Mouse (Mus musculus) left cerebral cortex, postnatal 4 days (tissue): Measurements from ENCODE around the gene Jun. TPM values are rescaled to one million over a fixed set of nuclear protein-coding genes. Genes with fewer than 3 reads are reported as not detected.
A peak's percentile ranks its signal among the peaks of the same experiment; 100 is the strongest.

Source experiments
- DNase-seq: peaks from one replicate; pipeline ENCODE4 v3.0.0-alpha.2; 2022
- intact Hi-C: fragments of 180-260 bp; cut with DNase I; formaldehyde crosslinking; loops from one replicate; pipeline ENCODE4 v1.15.1; 2025
- total RNA-seq, 2 experiments: library from RNA; stranded (reverse); gene quantifications; 2 replicates each; pipeline ENCODE4 v1.2.3; 2021

Gene Jun
- total RNA-seq, 2 experiments from 2014 or later = 35.5 to 37.4 TPM

DNA sequence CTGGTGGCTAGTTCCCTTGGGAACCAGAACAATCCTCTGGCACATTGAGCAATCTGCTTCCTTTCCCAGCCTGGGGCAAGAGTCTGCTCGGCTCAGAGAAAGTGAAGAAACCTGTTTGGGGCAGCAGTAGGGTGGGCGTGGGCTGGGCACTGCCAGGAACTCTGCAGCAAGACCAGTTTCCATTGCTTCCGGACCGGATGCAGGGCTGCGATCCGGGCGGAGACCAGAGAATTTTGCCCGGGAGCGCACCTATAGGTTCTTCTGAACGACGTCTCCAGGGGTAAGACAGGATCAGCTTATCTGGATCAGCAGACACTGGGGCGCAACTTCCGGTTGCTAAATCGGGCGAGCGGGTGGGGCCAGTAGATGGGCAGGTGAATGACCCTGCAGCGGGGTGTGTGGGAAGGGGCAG is 23.6 kb upstream of the Jun start:
- no peak for DNase-seq

DNA sequence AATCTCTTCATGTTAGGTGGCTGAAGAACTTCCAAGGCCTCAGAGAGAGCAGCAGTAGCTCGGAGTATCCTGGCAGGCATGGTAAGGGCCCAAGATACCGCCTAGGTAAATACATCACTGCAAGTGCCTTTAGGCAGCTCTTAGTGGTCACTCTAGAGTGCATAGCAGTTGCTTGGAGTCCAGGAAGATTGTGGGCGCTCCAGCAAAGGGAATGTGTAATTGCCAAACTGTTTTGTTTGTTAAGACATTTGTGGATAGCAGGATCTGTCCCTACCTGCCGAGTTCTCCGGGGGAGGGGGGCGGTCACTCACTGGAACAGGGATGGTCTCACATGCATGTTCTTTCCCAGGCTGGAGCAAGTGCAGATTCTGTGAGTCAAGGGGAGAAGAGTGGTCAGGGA is 22.3 kb upstream of the Jun start:
- DNase-seq = no peak
- intact Hi-C loops = no loop called here

More for the DNA sequence above, 23.6 kb upstream of the Jun start:
- intact Hi-C loops = no loop called here

DNA sequence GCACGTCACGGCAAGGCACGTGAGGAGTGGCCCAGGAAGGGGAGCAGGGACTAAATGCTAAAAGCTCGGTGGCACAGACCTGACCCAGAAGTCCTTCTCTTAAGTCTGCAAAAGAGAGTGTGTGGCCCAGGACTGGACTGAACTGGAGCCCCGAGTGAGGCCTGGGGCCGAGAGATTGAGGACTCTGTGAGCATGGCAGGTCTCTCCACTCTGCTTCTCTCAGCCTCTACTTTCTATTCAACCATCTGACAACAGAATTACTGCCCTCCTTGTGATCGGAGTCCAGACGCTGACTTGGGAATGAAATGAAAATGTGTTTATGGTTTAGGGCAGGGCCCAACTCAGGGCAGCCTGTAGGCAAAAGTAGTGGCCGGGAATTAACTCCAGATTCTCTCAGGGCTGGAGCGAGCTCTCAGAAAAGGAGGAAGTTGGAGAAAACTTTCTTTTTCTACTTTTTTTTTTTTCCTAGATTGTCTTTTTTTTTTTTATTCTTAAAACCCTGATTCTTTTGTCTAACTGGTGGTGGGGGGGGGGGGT is 21.3 kb upstream of the Jun start:
- intact Hi-C loops = no loop called here
- no peak for DNase-seq

DNA sequence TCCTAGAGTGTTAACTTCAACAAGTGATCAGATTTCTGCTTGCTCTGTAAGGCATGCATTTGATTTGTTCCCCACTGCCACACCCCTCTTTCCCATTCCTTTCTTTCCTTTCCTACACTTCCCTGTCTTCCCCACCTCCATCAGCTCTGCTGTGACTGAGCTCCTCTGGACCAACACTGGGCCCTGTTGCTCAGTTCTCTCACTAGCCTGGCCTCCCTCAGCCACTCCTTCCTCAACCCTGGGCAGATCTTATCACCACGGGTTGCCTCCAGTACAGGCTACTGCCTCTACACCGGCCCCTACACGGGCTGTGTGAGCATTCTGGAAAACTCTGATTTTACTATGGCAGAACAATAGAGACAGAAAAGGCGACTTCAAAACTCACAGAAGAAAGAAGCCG is 18.4 kb upstream of the Jun start:
- no peak for DNase-seq
- intact Hi-C loops = no loop called here

DNA sequence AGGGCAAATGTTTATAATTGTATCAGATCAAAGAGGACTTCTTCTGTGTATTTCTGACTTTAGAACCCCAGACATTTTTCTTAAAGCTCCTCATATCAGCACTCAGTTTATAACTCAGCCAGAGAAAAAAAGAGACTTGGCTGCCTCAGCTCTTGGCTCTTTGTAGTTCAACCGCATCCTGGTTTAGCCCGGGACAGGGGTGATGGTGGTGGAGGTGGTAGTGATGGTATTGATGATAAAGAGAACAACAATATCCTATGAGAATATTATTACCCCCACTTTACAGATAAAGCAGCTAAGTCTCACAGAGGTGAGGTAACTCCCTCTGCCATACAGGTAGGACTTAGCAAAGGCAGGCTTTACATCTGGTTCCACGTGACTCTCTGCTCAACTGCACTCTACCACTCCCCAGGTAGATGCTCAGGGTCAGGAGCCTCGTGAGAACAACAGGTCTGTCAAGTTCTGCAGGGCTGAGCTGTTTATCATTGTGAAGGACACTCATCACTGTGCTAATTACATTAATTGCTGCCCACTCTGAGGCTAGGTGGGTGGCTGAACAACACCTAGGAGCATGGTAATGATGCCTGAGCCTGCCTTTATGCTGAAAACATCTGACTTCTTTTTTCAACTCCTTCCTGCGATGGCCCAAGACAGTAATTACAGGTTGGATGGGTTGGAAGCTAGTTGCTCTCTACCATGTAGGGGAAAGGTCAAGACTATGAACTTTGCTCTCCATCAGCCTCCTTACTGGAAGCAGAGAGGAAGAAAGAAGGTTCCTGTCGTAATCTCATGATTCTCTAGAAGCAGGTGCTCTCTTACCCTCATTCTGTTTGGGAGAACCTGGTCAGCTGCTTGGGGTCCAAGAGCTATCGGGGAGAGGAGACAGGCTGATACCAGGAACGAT is 16.3 kb upstream of the Jun start:
- intact Hi-C loops = no loop called here

DNA sequence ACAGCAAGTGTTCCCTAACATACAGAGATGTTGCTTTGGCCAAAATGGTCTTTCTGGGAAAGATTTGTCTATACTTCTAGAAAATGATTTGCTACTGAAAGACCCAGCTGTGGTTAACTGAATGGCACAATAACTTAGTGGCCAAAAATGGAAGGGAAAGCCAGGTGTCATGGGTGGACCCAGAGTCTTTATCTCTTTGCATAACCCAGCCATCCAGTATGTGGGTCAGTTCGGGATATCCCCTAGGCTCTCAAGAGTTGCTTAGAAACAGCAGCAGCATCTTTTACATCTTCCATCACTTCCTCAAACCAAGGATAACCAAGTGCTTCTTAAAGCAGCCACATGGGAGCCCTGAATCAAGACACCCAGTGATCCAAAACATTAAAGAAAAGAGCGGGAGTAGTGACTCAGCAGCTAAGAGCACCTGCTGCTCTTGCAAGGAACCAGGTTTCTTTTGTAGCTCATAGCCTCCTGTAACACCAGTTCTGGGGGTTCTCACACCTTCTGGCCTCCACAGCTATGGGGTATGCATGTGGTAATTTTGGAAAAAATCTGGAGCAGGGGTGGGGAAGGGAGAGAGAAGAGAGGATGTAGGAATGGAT is 11.7 kb upstream of the Jun start:
- no peak for DNase-seq
- intact Hi-C loops = no loop called here

More for the DNA sequence above, 16.3 kb upstream of the Jun start:
- no peak for DNase-seq

DNA sequence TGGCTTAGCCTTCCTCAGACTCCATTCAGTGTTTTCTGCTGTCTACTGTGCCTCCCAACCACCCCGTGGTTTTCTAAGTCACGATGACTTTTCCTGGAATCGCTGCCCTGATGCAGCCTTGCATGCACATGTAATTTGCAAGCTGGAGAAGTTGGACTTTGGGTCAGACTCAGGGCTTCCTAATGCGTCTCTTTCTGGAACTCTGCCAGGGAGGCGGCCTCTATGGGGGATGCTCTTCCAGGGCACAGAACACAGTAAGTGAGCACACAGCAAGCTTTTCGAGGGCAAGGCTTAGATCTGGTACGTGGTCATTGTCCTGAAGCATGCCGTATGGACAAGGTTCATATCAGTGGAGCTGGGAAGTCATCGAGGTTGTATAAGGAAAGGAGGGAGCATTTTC is 10.9 kb upstream of the Jun start:
- intact Hi-C loops = no loop called here
- DNase-seq = peak; percentile 46

DNA sequence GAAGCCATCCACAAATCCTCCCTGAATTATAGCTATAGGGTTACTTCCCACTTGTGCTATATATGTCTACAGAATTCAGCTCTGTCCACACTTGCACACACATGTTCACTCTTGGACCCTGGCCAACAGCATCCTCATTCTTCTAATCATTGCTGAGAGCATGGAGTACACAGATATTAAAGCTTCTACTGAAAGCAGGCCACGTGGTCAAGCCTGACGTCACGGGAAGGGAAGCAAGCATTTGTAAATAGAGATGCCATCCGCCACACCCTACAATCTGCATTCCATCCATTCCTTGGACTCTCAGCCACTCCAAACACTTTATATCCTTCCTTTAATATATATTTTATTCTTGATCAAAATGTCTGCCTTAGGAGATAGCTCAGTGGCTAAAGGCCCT is 5.2 kb upstream of the Jun start:
- no peak for DNase-seq
- intact Hi-C loops = no loop called here

DNA sequence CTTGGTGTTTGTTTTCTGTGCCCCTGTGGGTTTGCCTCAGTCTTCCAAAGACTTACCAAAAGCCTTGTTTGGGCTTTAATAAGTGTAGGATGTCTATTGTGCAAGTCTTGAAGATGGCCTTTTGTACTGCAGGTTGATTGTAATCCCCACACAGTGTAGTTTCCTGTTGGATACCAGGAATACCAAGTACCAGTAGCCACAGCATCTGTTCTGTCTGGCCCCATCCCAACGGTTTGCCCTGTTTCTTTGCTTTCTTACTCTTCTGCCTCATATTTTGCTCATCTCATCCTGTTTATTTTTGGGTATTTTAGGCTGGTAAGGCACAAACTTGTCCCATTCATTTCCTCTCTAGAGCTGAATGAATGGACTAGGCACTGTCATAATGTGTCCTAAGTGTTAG is 3.3 kb upstream of the Jun start:
- intact Hi-C loops = no loop called here
- DNase-seq = no peak

DNA sequence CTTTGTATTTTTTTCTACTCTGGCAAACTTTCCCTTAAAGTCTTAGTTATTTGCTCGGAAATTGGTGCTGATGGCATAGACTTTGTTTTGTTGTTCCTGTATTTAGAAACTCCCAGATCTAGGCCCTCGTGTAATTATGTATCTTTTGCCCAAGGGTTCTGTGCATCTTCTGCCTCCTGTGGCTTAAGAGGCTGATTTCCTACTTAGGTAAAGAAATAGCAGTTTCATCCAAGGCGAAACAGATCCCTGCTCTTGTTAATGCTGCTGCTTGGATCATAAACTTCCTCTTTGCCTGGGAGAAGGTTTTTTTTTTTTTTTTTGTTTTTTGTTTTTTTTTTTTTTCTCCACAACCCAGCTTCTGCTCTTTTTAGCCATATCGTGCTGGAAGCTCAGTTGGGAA is 2.3 kb upstream of the Jun start:
- DNase-seq = no peak
- intact Hi-C loops = loop anchor here (5.0 kb wide), 1 partner anchor 818 kb away; no protein-coding TSS in a partner anchor

DNA sequence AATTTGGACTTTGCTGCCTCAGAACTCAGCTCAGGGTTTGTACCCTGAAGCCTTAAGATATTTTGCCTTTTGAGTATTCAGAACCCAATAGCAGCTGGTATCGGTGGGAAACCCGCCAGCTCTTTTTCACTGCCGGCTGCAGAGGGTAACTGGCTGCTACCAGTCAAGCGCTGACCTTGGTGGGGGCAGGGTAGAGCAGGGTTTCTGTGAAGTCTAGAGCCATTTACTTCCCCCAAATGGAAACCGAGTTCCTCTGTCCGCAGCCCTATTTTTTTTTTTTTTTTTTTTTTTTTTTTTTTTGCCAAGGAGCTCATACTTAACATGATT is 1.7 kb upstream of the Jun start:
- intact Hi-C loops = loop anchor here (5.0 kb wide), 1 partner anchor 819 kb away; no protein-coding TSS in a partner anchor
- peak; percentile 88 for DNase-seq

DNA sequence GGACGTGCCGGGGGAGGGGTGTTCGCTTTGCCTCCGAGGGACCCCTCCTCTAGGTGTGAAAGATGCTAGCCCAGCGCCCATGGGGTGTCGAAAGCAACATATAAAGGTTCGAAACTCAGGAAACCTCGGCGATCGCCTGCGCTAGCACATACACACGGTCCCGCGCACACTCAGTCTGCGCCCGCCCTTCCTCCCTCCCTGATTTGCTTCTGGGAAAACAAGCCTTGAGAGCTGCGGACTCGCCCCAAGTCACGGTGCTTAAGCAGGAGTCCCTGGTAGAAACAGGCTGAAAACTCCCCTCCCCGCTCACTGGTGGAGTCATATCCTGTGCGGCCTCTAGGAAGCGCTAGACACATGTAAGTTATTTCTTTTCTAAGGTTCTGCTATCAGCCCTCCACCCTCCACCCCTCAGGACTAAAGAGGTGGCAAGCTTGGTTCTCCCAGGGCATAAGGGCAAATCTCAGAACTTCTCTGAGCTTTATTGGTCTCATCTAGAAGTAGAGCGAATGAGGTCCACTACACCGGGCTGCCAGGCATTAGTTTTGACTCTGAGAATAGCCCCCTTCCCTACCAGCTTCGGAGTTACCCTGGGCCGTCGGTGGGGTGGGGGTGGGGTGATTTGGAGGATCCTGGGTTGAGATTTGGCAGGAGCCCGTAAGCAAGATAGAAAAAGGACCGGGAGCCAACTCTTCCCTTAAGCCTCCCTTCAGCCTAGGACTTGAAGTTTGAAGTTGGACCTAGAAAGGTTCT is 1.2 kb upstream of the Jun start:
- intact Hi-C loops = loop anchor here (5.0 kb wide), 1 partner anchor 819 kb away; no protein-coding TSS in a partner anchor
- peak; percentile 92 for DNase-seq

DNA sequence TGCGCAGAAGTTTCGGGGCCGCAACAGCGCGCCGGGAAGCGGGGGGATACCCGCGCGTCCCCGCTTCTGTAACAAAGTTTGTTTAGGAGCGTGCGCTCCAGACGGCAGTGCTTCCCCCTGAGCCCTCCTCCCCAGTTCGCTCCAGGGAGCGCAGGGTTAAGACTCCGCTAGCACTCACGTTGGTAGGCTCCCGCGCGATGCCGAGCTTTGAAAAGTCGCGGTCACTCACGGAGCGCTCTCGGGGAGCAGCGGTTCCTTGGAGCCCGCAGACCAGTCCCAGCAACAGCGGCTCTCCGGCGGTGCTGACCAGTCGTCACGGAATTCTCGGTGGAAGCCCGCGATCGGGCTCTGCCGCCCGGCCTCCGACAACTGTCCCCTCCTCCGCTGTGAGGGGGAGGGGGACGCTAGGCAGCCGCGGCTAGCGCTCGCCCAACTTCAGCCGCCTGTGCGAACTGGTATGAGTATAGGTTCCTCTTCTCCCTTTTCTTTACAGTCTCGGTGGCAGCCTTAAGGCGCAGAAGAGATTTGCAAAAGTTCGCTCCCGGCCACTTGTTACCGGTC is 631 bp downstream of the Jun start:
- peak; percentile 48 for DNase-seq
- intact Hi-C loops = loop anchor here (5.0 kb wide), 1 partner anchor 821 kb away; no protein-coding TSS in a partner anchor

DNA sequence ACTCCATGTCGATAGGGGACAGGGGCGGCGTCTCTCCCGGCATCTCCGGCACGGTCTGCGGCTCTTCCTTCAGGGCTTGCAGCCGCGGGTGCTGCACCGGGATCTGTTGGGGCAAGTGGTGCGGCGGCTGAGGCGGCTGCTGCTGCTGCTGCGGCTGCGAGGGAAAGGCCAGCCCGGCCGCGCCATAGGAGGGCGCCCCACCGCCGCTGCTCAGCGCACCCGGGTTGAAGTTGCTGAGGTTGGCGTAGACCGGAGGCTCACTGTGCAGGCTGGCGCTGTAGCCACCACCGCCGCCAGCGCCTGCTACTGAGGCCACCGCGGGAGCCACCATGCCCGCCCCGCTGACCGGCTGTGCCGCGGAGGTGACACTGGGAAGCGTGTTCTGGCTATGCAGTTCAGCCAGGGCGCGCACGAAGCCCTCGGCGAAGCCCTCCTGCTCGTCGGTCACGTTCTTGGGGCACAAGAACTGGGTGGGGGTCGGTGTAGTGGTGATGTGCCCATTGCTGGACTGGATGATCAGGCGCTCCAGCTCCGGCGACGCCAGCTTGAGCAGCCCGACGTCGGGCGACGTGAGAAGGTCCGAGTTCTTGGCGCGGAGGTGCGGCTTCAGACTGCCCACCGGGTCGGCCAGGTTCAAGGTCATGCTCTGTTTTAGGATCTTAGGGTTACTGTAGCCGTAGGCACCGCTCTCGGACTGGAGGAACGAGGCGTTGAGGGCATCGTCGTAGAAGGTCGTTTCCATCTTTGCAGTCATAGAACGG is 1.3 kb downstream of the Jun start:
- DNase-seq = peak; percentile 77
- intact Hi-C loops = loop anchor here (5.0 kb wide), 1 partner anchor 822 kb away; no protein-coding TSS in a partner anchor

DNA sequence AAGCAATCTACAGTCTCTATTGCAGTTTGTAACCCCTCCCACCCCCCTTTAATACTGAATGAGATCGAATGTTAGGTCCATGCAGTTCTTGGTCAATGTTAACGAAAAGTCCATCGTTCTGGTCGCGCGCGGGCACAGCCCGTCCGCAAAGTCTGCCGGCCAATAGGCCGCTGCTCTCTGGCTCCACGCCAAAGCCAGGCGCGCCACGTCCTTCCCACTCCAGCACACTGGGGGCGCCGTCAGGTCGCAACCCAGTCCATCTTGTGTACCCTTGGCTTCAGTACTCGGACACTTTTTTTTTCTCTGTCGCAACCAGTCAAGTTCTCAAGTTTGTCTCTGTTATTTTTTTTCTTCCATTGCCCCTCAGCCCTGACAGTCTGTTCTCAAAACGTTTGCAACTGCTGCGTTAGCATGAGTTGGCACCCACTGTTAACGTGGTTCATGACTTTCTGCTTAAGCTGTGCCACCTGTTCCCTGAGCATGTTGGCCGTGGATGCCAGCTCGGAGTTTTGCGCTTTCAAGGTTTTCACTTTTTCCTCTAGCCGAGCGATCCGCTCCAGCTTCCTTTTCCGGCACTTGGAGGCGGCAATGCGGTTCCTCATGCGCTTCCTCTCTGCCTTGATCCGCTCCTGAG is 2.0 kb downstream of the Jun start:
- DNase-seq = peak; percentile 89
- intact Hi-C loops = loop anchor here (5.0 kb wide), 2 partner anchors 43 to 822 kb away; no protein-coding TSS in a partner anchor

DNA sequence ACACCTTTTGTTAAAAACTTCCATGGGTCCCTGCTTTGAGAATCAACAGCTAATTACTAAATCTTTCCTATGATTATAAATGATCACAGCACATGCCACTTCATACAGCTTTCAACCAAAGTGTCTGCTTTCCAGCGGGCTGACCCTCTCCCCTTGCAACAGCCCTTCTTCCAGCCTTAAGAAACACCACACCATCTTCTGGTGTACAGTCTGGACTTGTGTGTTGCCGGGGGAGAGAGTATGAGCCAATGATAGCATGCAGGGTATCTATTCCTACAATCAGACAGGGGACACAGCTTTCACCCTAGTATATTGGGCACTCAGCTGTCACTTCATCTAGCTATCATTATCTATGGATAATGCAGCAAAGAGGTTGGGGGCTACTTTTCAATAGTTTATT is 2.9 kb downstream of the Jun start:
- intact Hi-C loops = loop anchor here (5.0 kb wide), 1 partner anchor 42 kb away; no protein-coding TSS in a partner anchor
- DNase-seq = no peak

DNA sequence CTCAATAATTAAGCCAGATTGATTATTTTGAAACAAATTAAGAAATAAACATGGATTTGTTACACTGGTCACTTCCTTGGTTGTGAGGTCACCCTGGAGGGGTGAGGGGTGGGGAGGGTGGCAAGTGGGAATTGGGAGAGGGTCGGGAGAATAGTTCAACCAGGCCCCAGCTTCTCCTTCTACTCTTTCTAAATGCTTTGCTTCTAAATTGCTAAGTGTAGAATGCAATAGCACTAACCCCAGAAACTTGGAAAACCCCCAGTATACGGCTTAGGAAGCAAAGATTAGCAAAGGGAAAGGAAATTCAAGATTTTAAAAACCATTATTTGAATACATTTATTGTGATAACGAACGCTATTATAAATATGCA is 3.3 kb downstream of the Jun start:
- DNase-seq = no peak
- intact Hi-C loops = loop anchor here (5.0 kb wide), 1 partner anchor 41 kb away; no protein-coding TSS in a partner anchor

DNA sequence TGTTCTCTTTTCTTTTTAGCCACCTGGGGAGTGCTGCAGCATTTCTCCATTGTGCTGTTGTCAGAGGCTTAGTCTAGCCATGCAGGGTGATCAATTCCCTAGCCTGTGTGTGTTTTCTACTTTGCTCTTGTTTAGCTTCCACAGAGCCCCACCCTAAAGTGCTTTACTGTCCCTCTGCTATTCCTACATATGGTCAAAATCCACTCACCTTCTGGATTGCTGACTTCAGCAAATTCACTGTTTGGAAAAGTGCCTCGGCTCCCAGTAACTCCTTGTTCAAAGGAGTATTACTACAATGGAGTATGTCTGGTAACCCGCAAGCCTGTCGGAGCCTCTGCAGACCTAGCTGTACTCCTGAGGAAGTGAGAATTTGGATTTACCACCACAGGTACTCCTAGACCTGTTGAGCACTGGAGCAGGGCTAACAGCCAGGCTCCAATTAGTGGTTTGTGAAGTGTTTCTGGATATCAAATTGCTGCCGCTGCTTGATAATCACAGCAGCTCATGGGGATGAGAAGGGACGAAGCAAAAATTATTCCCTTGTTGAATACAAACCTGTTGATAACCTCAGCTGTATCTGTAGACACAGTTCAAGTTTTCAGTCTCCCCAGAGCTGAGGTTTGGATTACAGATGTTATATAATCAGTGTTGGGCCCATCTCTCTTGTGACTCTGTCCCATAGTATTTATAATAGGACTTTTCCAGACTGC is 3.8 kb downstream of the Jun start:
- no peak for DNase-seq
- intact Hi-C loops = loop anchor here (5.0 kb wide), 1 partner anchor 41 kb away; no protein-coding TSS in a partner anchor

DNA sequence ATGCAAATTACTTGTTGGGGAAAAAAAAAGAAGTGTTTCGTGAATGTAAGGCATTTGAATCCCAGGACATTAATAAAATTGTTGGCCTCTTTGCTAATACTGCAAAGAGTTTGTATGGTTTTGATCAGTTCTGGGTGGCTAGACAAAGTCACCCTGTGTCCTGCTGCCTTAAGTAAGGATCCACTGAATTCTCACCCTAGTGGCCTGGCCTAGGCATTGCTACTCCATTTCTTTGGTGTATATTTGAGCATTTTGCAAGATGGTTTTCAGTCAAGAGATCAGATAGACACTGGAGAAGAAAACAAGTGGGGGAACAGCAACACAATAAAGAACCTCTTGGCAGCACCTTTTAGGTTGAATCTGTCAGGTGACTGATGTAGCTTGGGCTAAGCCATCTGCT is 6.9 kb downstream of the Jun start:
- DNase-seq = no peak
- intact Hi-C loops = loop anchor here (5.0 kb wide), 1 partner anchor 38 kb away; no protein-coding TSS in a partner anchor
